Mouse (Mus musculus): ENCODE measurements around the gene Plp2. TPM values are rescaled to one million over a fixed set of nuclear protein-coding genes. Genes with fewer than 3 reads are reported as not detected.

Plp2 gene
- polyA plus RNA-seq (2014; fragmentation: Illumina TruSeq; extraction: RNeasy Lipid Tissue Mini Kit (QIAGEN cat#74804); ENCODE audit: low read depth, low replicate concordance) = 1.5 TPM

DNA sequence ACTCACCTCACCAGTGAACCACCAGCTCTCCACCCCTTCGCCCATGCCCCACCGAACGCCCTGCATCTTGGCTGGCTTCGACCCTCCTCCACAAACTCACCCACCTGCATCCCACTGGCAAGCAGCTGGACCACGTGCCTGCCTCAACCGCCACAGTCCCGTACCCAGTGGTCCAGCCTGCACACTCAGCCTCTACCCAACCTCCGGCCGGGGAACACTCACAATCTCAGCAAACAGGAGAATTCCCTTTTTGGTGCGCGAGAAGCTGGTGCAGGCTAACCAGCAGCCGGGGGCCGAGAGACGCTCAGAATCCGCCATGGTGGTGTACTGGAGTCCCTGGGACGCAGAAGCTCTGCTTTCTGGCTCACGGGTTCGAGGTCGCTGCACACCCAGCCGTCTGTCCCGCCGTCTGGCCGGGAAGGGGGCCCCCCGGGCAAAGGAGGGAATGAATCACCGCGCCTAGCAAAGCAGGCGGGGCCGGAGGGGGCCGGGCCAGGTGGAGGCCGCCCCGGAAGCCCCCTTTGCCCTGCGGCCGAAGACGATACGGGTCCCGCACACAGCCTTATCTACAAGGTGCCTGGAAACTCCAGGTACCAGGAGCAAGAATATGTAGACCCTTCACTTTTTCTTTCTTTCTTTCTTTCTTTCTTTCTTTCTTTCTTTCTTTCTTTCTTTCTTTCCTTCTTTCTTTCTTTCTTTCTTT is at the start of gene Plp2:
Gene Plp2 (minus strand): TSS at position 470 of the 703 bp plus-strand sequence.

DNA sequence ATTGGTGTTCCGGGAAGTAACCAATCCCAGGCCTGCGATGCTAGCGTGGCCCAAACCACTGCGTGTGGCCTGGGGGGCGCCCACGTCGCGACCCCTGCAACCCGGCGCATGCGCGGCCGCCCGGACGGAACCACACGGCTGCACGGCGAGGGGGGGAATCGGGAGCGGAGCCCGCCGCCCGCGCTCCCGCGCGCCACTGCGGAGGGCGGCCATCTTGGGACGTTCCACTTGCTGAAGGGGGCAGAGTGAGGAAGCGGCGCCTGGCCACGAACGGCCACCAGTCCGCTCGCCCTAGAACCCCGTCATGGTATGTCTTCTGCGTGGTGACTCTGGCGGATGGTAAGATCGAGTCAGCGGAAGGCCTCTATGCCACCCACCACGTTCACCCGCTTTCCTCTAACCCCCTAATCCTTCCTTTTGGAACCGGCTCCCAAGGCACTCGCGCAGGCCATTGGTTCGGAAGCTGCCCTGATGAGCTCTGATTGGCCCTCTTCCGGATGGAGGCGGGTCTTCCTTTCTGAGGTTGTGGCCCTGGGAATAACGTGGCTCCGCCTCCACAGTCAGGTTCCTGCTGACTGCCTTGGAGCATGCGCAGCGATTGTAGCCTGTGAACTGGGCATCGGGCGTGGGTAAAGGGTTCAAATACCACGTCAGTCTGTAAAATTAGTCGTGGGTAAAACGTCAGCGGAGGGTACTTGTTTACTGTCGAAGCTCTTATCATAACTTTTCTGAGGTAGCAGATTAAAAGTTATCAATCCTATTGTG is 43.1 kb upstream of the Plp2 start, which contains the start of gene Wdr45:
Gene Wdr45 (plus strand): TSS at position 199 of the 765 bp plus-strand sequence.

DNA sequence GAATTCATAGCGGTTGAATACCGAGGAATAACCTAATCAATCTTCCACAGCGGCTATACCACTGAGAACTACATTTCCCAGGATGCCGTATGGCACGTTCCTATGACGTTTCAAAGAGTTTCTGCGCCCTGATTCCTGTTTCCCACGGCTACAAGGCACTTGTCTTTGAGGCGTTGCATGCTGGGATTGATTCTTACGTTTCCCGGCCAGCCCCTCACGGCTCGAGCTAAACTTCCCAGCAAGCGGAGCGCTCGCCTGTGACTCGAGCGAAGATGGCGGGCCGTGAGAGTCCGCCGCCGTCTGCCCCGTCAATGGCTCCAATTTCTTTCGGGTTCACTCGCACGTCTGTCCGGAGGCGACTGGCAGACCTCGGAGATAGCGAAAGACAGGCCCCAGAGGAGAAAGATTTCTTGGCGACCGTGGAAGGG is 25.8 kb upstream of the Plp2 start, which contains the start of gene Gpkow:
Gene Gpkow (plus strand): TSS at position 178 of the 428 bp plus-strand sequence.

GRCm38 (mm10) chrX:7680864-7681263 is 9.7 kb upstream of the Plp2 start, which contains the start of gene Magix:
Gene Magix, minus strand, starts transcription at chrX:7681251.

DNA sequence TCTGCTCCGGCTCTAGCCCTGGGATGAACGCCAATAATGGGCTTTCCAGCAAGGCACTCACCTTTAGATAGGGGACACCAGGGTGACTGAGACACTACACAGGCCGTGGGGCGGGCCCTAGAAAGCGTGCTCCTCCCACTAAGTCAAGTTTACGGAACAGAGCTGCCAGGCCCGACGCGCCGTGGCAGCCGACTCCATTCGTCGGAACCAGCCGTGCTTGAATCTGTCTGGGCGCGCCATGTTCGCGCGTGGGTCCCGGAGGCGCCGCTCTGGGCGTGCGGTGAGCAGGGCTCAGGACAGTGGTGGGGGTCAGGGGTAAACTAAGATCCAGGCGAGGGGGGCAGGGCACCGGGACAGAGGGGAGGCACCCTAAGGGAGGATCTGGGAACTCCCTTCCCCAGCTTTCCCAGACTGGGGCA is 14.0 kb downstream of the Plp2 start, which contains the start of gene Prickle3:
Gene Prickle3 (plus strand): TSS at position 40 of the 419 bp plus-strand sequence.

DNA sequence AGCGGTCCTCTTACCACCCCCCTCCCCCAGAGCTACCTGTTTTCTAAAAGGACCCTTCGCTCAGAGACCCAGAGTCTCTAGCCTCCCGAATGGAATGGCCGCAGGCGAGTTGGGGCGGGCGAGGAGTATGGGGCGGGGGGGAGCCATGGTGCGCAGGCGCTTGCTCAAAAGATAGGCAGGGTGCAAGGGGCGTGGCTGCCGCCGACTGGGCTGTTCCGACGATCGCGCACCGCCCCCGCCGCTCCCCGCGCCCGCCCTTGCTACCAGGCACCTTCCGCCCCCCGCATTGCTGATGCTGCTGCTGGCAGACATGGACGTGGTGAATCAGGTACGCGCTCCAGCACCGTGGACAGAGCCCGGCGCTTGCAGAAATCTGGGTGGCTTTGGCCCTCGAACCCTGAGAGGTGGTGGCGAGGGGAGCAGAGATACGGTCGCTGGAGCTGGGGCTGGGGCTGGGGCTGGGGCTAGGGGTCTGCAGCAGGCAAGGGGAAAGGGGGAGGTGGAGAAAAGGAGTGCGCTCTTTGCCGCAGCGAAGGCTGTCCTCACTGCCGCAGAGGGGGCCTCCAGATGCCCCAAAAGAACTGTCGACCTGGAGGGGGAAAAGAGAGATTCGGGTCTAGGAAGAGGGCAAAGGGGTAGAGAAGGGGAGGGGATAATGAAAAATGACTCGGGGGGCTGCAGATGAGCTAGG is 32.6 kb downstream of the Plp2 start, which contains the start of gene Syp:
Gene Syp (plus strand): TSS at position 71 of the 691 bp plus-strand sequence.

Other genes starting within 250 kb of the Plp2 start
- gene Foxp3, start 97.7 kb downstream of the Plp2 start, polyA plus RNA-seq (2014; fragmentation: Illumina TruSeq; extraction: RNeasy Lipid Tissue Mini Kit (QIAGEN cat#74804); ENCODE audit: low read depth, low replicate concordance) = 0.34 TPM
- not detected for gene Ppp1r3f, start 97.1 kb downstream of the Plp2 start, polyA plus RNA-seq (2014; fragmentation: Illumina TruSeq; extraction: RNeasy Lipid Tissue Mini Kit (QIAGEN cat#74804); ENCODE audit: low read depth, low replicate concordance)
- gene Ccdc22, start 65.9 kb downstream of the Plp2 start, polyA plus RNA-seq (2014; fragmentation: Illumina TruSeq; extraction: RNeasy Lipid Tissue Mini Kit (QIAGEN cat#74804); ENCODE audit: low read depth, low replicate concordance) = 2.4 TPM
- gene Cacna1f, start 64.3 kb downstream of the Plp2 start, polyA plus RNA-seq (2014; fragmentation: Illumina TruSeq; extraction: RNeasy Lipid Tissue Mini Kit (QIAGEN cat#74804); ENCODE audit: low read depth, low replicate concordance) = not detected
- gene Syp, start 32.9 kb downstream of the Plp2 start, polyA plus RNA-seq (2014; fragmentation: Illumina TruSeq; extraction: RNeasy Lipid Tissue Mini Kit (QIAGEN cat#74804); ENCODE audit: low read depth, low replicate concordance) = 0.45 TPM
- 2.7 TPM for gene Prickle3, start 14.1 kb downstream of the Plp2 start, polyA plus RNA-seq (2014; fragmentation: Illumina TruSeq; extraction: RNeasy Lipid Tissue Mini Kit (QIAGEN cat#74804); ENCODE audit: low read depth, low replicate concordance)
- 4.8 TPM for gene Magix, start 9.9 kb upstream of the Plp2 start, polyA plus RNA-seq (2014; fragmentation: Illumina TruSeq; extraction: RNeasy Lipid Tissue Mini Kit (QIAGEN cat#74804); ENCODE audit: low read depth, low replicate concordance)
- 18.2 TPM for gene Gpkow, start 25.7 kb upstream of the Plp2 start, polyA plus RNA-seq (2014; fragmentation: Illumina TruSeq; extraction: RNeasy Lipid Tissue Mini Kit (QIAGEN cat#74804); ENCODE audit: low read depth, low replicate concordance)
- gene Wdr45, start 42.9 kb upstream of the Plp2 start, polyA plus RNA-seq (2014; fragmentation: Illumina TruSeq; extraction: RNeasy Lipid Tissue Mini Kit (QIAGEN cat#74804); ENCODE audit: low read depth, low replicate concordance) = 12.3 TPM
- not detected for gene Gm45208, start 50.9 kb upstream of the Plp2 start, polyA plus RNA-seq (2014; fragmentation: Illumina TruSeq; extraction: RNeasy Lipid Tissue Mini Kit (QIAGEN cat#74804); ENCODE audit: low read depth, low replicate concordance)
- gene Praf2, start 57.0 kb upstream of the Plp2 start, polyA plus RNA-seq (2014; fragmentation: Illumina TruSeq; extraction: RNeasy Lipid Tissue Mini Kit (QIAGEN cat#74804); ENCODE audit: low read depth, low replicate concordance) = 2.0 TPM
- 0.26 TPM for gene Ccdc120, start 79.5 kb upstream of the Plp2 start, polyA plus RNA-seq (2014; fragmentation: Illumina TruSeq; extraction: RNeasy Lipid Tissue Mini Kit (QIAGEN cat#74804); ENCODE audit: low read depth, low replicate concordance)
- 4.8 TPM for gene Tfe3, start 91.2 kb upstream of the Plp2 start, polyA plus RNA-seq (2014; fragmentation: Illumina TruSeq; extraction: RNeasy Lipid Tissue Mini Kit (QIAGEN cat#74804); ENCODE audit: low read depth, low replicate concordance)
- 16.7 TPM for gene Gripap1, start 118.4 kb upstream of the Plp2 start, polyA plus RNA-seq (2014; fragmentation: Illumina TruSeq; extraction: RNeasy Lipid Tissue Mini Kit (QIAGEN cat#74804); ENCODE audit: low read depth, low replicate concordance)
- gene Kcnd1, start 150.9 kb upstream of the Plp2 start, polyA plus RNA-seq (2014; fragmentation: Illumina TruSeq; extraction: RNeasy Lipid Tissue Mini Kit (QIAGEN cat#74804); ENCODE audit: low read depth, low replicate concordance) = not detected
- gene Otud5, start 170.0 kb upstream of the Plp2 start, polyA plus RNA-seq (2014; fragmentation: Illumina TruSeq; extraction: RNeasy Lipid Tissue Mini Kit (QIAGEN cat#74804); ENCODE audit: low read depth, low replicate concordance) = 24.3 TPM
- gene Pim2, start 206.9 kb upstream of the Plp2 start, polyA plus RNA-seq (2014; fragmentation: Illumina TruSeq; extraction: RNeasy Lipid Tissue Mini Kit (QIAGEN cat#74804); ENCODE audit: low read depth, low replicate concordance) = 2.3 TPM
- 3.7 TPM for gene Slc35a2, start 212.6 kb upstream of the Plp2 start, polyA plus RNA-seq (2014; fragmentation: Illumina TruSeq; extraction: RNeasy Lipid Tissue Mini Kit (QIAGEN cat#74804); ENCODE audit: low read depth, low replicate concordance)
- 13.4 TPM for gene Pqbp1, start 227.9 kb upstream of the Plp2 start, polyA plus RNA-seq (2014; fragmentation: Illumina TruSeq; extraction: RNeasy Lipid Tissue Mini Kit (QIAGEN cat#74804); ENCODE audit: low read depth, low replicate concordance)
- gene Timm17b, start 228.0 kb upstream of the Plp2 start, polyA plus RNA-seq (2014; fragmentation: Illumina TruSeq; extraction: RNeasy Lipid Tissue Mini Kit (QIAGEN cat#74804); ENCODE audit: low read depth, low replicate concordance) = 4.2 TPM
- not detected for gene Gm10491, start 236.4 kb upstream of the Plp2 start, polyA plus RNA-seq (2014; fragmentation: Illumina TruSeq; extraction: RNeasy Lipid Tissue Mini Kit (QIAGEN cat#74804); ENCODE audit: low read depth, low replicate concordance)
- not detected for gene Gm10490, start 238.2 kb upstream of the Plp2 start, polyA plus RNA-seq (2014; fragmentation: Illumina TruSeq; extraction: RNeasy Lipid Tissue Mini Kit (QIAGEN cat#74804); ENCODE audit: low read depth, low replicate concordance)
- not detected for gene Pcsk1n, start 248.4 kb upstream of the Plp2 start, polyA plus RNA-seq (2014; fragmentation: Illumina TruSeq; extraction: RNeasy Lipid Tissue Mini Kit (QIAGEN cat#74804); ENCODE audit: low read depth, low replicate concordance)

Measured in liver, adult 10 weeks (tissue).